Mouse (Mus musculus) embryonic fibroblast, embryonic 13.5 days (primary cell): ENCODE measurements at regions not wholly inside any gene's neighbourhood (a gene's known extent, or its start where the extent isn't known, plus 50 kb on each side); places are given as distances from the start of the nearest gene placed in this dataset.

ENCODE experiments used
- H3K27ac ChIP-seq: 2 replicates; pipeline ENCODE4 v1.5.1; 2012; ENCODE audit warnings: low read length, control low read depth, inconsistent platforms; ENCODE audit not compliant: insufficient read depth
- H3K4me1 ChIP-seq: 2 replicates; pipeline ENCODE4 v1.6.1; 2011; ENCODE audit warnings: low read length; ENCODE audit not compliant: control insufficient read depth, insufficient read depth
- H3K4me3 ChIP-seq: 2 replicates; pipeline ENCODE4 v1.5.1; 2011; ENCODE audit warnings: mild to moderate bottlenecking, control low read depth, low read length; ENCODE audit not compliant: insufficient read depth
- CTCF ChIP-seq: IDR thresholded peaks from 2 replicates; pipeline ENCODE4 v1.5.1; 2011; ENCODE audit warnings: mild to moderate bottlenecking, control low read depth, low read length, moderate library complexity, borderline replicate concordance; ENCODE audit not compliant: insufficient read depth
- POLR2A ChIP-seq: IDR thresholded peaks from 2 replicates; pipeline ENCODE4 v1.6.1; 2011; ENCODE audit warnings: low read depth, mild to moderate bottlenecking, control low read depth, low read length, moderate library complexity

- no peaks in the 10 kb centered on the region for H3K4me1 ChIP-seq
- no peak overlapping the region for H3K27ac ChIP-seq
- TF ChIP-seq CTCF, result no peak
- TF ChIP-seq POLR2A, result no peak
- no peak overlapping the region for H3K4me3 ChIP-seq
Observed at GRCm38 (mm10) chr12:106685986-106686385, 676.0 kb downstream of the Vrk1 start.

- Histone ChIP-seq H3K4me1 (no peaks in the 10 kb centered on the region), H3K27ac (no peak overlapping the region), H3K4me3 (no peak overlapping the region)
- TF ChIP-seq CTCF (no peak), POLR2A (no peak)
Observed at GRCm38 (mm10) chr12:106687751-106688150, 677.7 kb downstream of the Vrk1 start.

GRCm38 (mm10) chr12:106688156-106688740, 678.2 kb downstream of the Vrk1 start:
- Histone ChIP-seq H3K4me3 (no peak overlapping the region), H3K4me1 (no peaks in the 10 kb centered on the region), H3K27ac (no peak overlapping the region)
- TF ChIP-seq POLR2A, result no peak
- TF ChIP-seq CTCF, result no peak

GRCm38 (mm10) chr12:106702958-106703357, 692.9 kb downstream of the Vrk1 start:
- Histone ChIP-seq H3K27ac (no peak overlapping the region), H3K4me1 (no peaks in the 10 kb centered on the region), H3K4me3 (no peak overlapping the region)
- TF ChIP-seq CTCF, result no peak
- no peak for TF ChIP-seq POLR2A

GRCm38 (mm10) chr12:106721271-106722009, 711.4 kb downstream of the Vrk1 start:
- TF ChIP-seq CTCF (no peak), POLR2A (no peak)
- Histone ChIP-seq H3K27ac (no peak overlapping the region), H3K4me1 (no peaks in the 10 kb centered on the region), H3K4me3 (no peak overlapping the region)

GRCm38 (mm10) chr12:106722010-106722362, 712.0 kb downstream of the Vrk1 start:
- TF ChIP-seq POLR2A (no peak), CTCF (no peak)
- no peak overlapping the region for H3K4me3 ChIP-seq

GRCm38 (mm10) chr12:106722761-106723160, 712.7 kb downstream of the Vrk1 start:
- Histone ChIP-seq H3K4me3 (no peak overlapping the region), H3K27ac (no peak overlapping the region), H3K4me1 (no peaks in the 10 kb centered on the region)
- no peak for TF ChIP-seq CTCF
- no peak for TF ChIP-seq POLR2A

More at GRCm38 (mm10) chr12:106722010-106722362, 712.0 kb downstream of the Vrk1 start:
- Histone ChIP-seq H3K4me1 (no peaks in the 10 kb centered on the region), H3K27ac (no peak overlapping the region)

GRCm38 (mm10) chr12:106726920-106727319, 716.9 kb downstream of the Vrk1 start:
- TF ChIP-seq CTCF (no peak), POLR2A (no peak)
- no peak overlapping the region for H3K4me3 ChIP-seq
- H3K27ac ChIP-seq, result no peak overlapping the region
- no peaks in the 10 kb centered on the region for H3K4me1 ChIP-seq

GRCm38 (mm10) chr12:106727486-106727885, 717.5 kb downstream of the Vrk1 start:
- no peaks in the 10 kb centered on the region for H3K4me1 ChIP-seq
- H3K4me3 ChIP-seq, result no peak overlapping the region
- no peak overlapping the region for H3K27ac ChIP-seq
- TF ChIP-seq CTCF, result no peak
- no peak for TF ChIP-seq POLR2A

GRCm38 (mm10) chr12:106729686-106730085, 719.7 kb downstream of the Vrk1 start:
- TF ChIP-seq POLR2A (no peak), CTCF (no peak)
- Histone ChIP-seq H3K27ac (no peak overlapping the region), H3K4me3 (no peak overlapping the region), H3K4me1 (no peaks in the 10 kb centered on the region)
